Mouse (Mus musculus): Measurements from ENCODE around the gene Itgb8.

GRCm38 (mm10) chr12:119219409-119219808 is 19.2 kb downstream of the Itgb8 start:
- TF ChIP-seq CTCF (IDR thresholded peaks at IDR 0.05; ENCODE audit: borderline replicate concordance, extremely low read depth, insufficient read depth, insufficient read length) (no peak), POLR2A (IDR thresholded peaks at IDR 0.05; ENCODE audit: borderline replicate concordance, extremely low read depth, insufficient read depth, insufficient read length, poor library complexity, severe bottlenecking) (no peak)
